Mouse (Mus musculus): Measurements from ENCODE around the gene Sh3pxd2b. TPM values are rescaled to one million over a fixed set of nuclear protein-coding genes. Genes with fewer than 3 reads are reported as not detected.
A peak's percentile ranks its signal among the peaks of the same experiment; 100 is the strongest.

Gene Sh3pxd2b
- polyA plus RNA-seq, 1 experiment from 2014 or later = 21.8 TPM

GRCm38 (mm10) chr11:32345504-32346297, 1.9 kb upstream of the Sh3pxd2b start:
- Histone ChIP-seq H3K4me2 (no peak overlapping the region), H3K9ac (no peak overlapping the region), H3K27me3 (no peaks in the 10 kb centered on the region), H3K4me1 (peaks cover 65% of the 10 kb centered on the region), H3K4me3 (replicated peaks) (no peak overlapping the region), H3K9me3 (replicated peaks) (no peaks in the 10 kb centered on the region), H3K36me3 (peaks cover 5% of the 10 kb centered on the region; the same call in 1 of the 2 replicates), H3K27ac (peak overlapping the region; percentile 42; the same call in 1 of the 2 replicates)
- 57% methylated on average over 6 of the region's 6 CpGs for WGBS
- no peak for ATAC-seq (replicated peaks; ENCODE audit: low FRiP score)

GRCm38 (mm10) chr11:32347264-32347606, 385 bp upstream of the Sh3pxd2b start:
- WGBS = 2% methylated on average over 10 of the region's 10 CpGs
- H3K9ac ChIP-seq = peak overlapping the region; percentile 93
- peaks cover 19% of the 10 kb centered on the region for H3K36me3 ChIP-seq
- H3K4me1 ChIP-seq = peaks cover 50% of the 10 kb centered on the region
- peak overlapping the region; percentile 86 for H3K4me3 ChIP-seq (replicated peaks)
- H3K27me3 ChIP-seq = no peaks in the 10 kb centered on the region
- H3K9me3 ChIP-seq (replicated peaks) = no peaks in the 10 kb centered on the region
- peak overlapping the region; percentile 82 for H3K27ac ChIP-seq
- peak overlapping the region; percentile 87 for H3K4me2 ChIP-seq
- peak; percentile 26; the same call in 1 of the 2 replicates for ATAC-seq (replicated peaks; ENCODE audit: low FRiP score)

DNA sequence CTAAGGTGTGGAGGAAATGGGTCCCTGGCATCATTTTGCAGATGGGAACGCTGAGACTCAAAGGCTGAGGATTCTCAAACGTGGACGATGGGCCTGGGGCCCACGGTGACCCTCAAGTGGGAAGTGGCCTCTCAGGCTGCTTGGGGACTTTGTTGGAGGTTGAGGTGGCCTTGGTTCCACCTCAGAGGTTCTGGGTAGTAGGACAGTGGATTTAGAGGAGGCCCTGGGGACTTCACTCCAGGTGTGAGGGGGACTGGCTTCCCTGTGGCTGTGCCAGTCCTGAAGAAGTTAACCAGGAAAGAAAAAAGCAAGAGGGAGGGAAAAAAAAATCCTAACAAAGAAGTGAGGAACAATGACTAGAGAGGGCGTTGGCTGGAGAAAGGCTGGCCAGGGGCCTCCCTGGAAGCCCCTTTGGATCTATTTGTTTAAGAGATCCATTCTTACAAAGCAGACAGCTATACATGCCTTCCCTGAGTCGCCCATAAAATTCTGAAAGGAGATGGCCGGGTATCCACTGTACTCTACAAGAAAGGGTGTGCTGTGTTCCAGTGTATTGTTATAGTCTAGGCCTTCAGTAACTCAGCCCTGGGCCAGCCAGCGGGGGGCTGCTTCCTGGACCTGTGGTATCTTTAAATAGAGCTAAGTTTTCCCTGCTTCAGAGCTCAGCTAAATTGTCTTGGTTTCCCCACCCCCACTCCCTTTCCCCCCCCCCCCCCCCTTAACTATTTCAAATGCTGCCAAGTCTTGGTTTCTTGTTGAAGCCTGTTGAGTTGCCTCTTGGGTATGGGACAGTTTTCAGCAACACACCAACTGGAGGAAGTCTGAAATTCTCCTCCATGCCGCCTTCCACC, 1.0 kb downstream of the Sh3pxd2b start:
- peak; percentile 34; the same call in 1 of the 2 replicates for ATAC-seq (replicated peaks; ENCODE audit: low FRiP score)
- Histone ChIP-seq H3K27me3 (no peaks in the 10 kb centered on the region), H3K4me3 (replicated peaks) (peak overlapping the region; percentile 86)

DNA sequence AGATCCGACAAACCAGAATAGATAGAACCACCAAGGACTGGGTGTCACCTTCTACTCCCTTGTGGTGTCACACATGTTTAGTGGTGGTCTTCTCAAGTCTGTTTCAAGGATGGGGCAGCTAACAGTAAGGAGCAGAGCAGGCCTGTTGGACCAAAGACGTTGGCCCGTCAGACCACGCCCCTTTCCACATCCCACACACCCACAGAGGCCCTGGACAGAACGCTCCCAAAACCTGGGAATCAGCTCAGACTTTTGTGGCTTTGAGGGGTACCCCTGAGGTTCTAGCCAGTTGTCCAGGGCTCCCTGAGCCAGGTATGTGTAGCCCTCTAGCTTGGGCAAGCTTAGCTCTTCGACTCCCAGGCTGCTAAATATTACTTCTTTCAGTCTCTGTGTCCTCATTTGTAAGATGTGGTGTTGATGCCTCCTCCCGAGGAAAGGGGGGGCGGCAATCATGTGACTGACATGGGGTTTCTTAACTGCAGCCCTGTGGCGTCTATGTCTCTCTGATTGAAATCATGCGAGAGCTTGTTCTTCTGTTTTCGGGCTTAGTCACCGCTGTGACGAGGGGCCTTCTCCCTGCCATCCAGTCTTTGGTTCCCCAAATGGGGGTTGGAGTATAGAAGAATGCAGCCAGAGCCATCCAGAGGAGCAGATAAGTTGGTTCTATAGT, 1.8 kb downstream of the Sh3pxd2b start:
- Histone ChIP-seq H3K4me2 (peak overlapping the region; percentile 87), H3K27ac (0 out of 2 replicates have a peak overlapping the region, but pooled peaks have one; percentile 28), H3K4me1 (peaks cover 48% of the 10 kb centered on the region), H3K9me3 (replicated peaks) (no peaks in the 10 kb centered on the region), H3K27me3 (no peaks in the 10 kb centered on the region), H3K9ac (no peak overlapping the region), H3K36me3 (peaks cover 28% of the 10 kb centered on the region), H3K4me3 (replicated peaks) (peak overlapping the region; percentile 86)
- WGBS = 61% methylated on average over 13 of the region's 13 CpGs
- no peak for ATAC-seq (replicated peaks; ENCODE audit: low FRiP score)

More for the DNA sequence above, 1.0 kb downstream of the Sh3pxd2b start:
- H3K36me3 ChIP-seq = peaks cover 24% of the 10 kb centered on the region
- peak overlapping the region; percentile 87 for H3K4me2 ChIP-seq
- H3K9ac ChIP-seq = peak overlapping the region; percentile 93
- H3K27ac ChIP-seq = peak overlapping the region; percentile 82
- H3K4me1 ChIP-seq = peaks cover 48% of the 10 kb centered on the region
- no peaks in the 10 kb centered on the region for H3K9me3 ChIP-seq (replicated peaks)
- WGBS = 22% methylated on average over 9 of the region's 9 CpGs

- no peak overlapping the region for H3K27ac ChIP-seq
- H3K27me3 ChIP-seq = no peaks in the 10 kb centered on the region
- H3K9ac ChIP-seq = no peak overlapping the region
- H3K36me3 ChIP-seq = peaks cover 35% of the 10 kb centered on the region
- 84% methylated on average over 6 of the region's 6 CpGs for WGBS
- H3K4me1 ChIP-seq = peaks cover 46% of the 10 kb centered on the region
- H3K4me2 ChIP-seq = no peak overlapping the region
- no peak for ATAC-seq (replicated peaks; ENCODE audit: low FRiP score)
- no peak overlapping the region for H3K4me3 ChIP-seq (replicated peaks)
- H3K9me3 ChIP-seq (replicated peaks) = no peaks in the 10 kb centered on the region
Measured at GRCm38 (mm10) chr11:32352946-32353345, 5.3 kb downstream of the Sh3pxd2b start.

- no peaks in the 10 kb centered on the region for H3K9me3 ChIP-seq (replicated peaks)
- H3K27me3 ChIP-seq = no peaks in the 10 kb centered on the region
- no peak overlapping the region for H3K9ac ChIP-seq
- peaks cover 29% of the 10 kb centered on the region for H3K4me1 ChIP-seq
- H3K4me3 ChIP-seq (replicated peaks) = no peak overlapping the region
- H3K27ac ChIP-seq = no peak overlapping the region
- ATAC-seq (replicated peaks; ENCODE audit: low FRiP score) = no peak
- WGBS = 86% methylated on average over 1 of the region's 1 CpGs
- H3K4me2 ChIP-seq = no peak overlapping the region
- peaks cover 37% of the 10 kb centered on the region for H3K36me3 ChIP-seq
Measured at GRCm38 (mm10) chr11:32355377-32355776, 7.8 kb downstream of the Sh3pxd2b start.

DNA sequence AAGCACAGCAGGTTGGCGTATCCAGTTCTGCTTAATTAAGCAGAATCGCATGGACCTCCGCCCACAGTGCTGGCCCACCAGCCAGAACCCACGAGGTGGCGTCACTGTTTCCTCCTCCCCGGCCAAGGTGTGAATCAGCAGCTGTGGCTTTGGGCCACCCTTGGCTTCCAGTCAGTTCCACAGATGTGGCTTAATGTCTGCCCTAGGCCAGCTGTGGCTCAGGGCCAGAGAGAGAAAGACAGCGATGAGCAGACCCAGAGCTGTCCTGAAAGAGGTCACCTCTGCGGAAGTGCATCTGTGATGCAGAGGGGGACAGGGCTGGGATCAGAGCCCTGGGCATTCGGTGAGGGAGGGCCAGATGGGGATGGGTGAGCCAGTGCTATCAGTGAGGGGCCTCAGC, 10.1 kb downstream of the Sh3pxd2b start:
- peaks cover 19% of the 10 kb centered on the region; the same call in 1 of the 2 replicates for H3K36me3 ChIP-seq
- no peak overlapping the region for H3K4me2 ChIP-seq
- H3K27me3 ChIP-seq = no peaks in the 10 kb centered on the region
- peaks cover 32% of the 10 kb centered on the region for H3K4me1 ChIP-seq
- H3K9ac ChIP-seq = no peak overlapping the region
- H3K27ac ChIP-seq = no peak overlapping the region
- 40% methylated on average over 9 of the region's 9 CpGs for WGBS
- no peaks in the 10 kb centered on the region for H3K9me3 ChIP-seq (replicated peaks)
- no peak for ATAC-seq (replicated peaks; ENCODE audit: low FRiP score)
- H3K4me3 ChIP-seq (replicated peaks) = no peak overlapping the region

GRCm38 (mm10) chr11:32358399-32358798, 10.8 kb downstream of the Sh3pxd2b start:
- Histone ChIP-seq H3K4me1 (peaks cover 39% of the 10 kb centered on the region), H3K27ac (no peak overlapping the region), H3K9ac (no peak overlapping the region), H3K27me3 (no peaks in the 10 kb centered on the region), H3K36me3 (peaks cover 19% of the 10 kb centered on the region; the same call in 1 of the 2 replicates), H3K4me2 (no peak overlapping the region), H3K4me3 (replicated peaks) (no peak overlapping the region), H3K9me3 (replicated peaks) (no peaks in the 10 kb centered on the region)
- no peak for ATAC-seq (replicated peaks; ENCODE audit: low FRiP score)
- WGBS = 75% methylated on average over 6 of the region's 6 CpGs

DNA sequence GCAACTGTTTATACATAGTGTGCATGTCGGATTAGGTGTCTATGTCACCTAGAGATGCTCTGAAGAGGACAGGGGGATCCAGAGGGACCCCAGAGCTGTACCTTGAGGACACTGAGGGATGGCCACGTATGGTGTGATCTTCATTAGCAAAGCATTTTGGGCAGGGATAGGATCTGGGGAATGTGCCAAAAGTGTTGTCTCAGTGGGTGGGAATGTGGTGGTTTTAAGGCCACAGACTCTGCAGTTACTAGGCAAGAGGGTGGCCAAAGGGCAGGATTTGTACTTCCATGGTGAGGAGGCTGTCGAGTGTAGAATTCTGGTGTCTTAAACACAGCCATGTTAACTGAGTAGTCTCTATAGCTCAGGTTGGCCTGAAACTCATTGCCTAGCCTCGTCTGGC, 11.9 kb downstream of the Sh3pxd2b start:
- WGBS = 90% methylated on average over 4 of the region's 4 CpGs
- 0 out of 2 replicates have a peak, but pooled peaks cover 12% of the 10 kb centered on the region for H3K36me3 ChIP-seq
- no peak for ATAC-seq (replicated peaks; ENCODE audit: low FRiP score)
- no peak overlapping the region for H3K9ac ChIP-seq
- no peak overlapping the region for H3K4me3 ChIP-seq (replicated peaks)
- H3K4me2 ChIP-seq = no peak overlapping the region
- H3K27me3 ChIP-seq = no peaks in the 10 kb centered on the region
- H3K9me3 ChIP-seq (replicated peaks) = no peaks in the 10 kb centered on the region
- peaks cover 51% of the 10 kb centered on the region for H3K4me1 ChIP-seq
- H3K27ac ChIP-seq = no peak overlapping the region

GRCm38 (mm10) chr11:32361774-32362173, 14.2 kb downstream of the Sh3pxd2b start:
- Histone ChIP-seq H3K9ac (no peak overlapping the region), H3K27me3 (no peaks in the 10 kb centered on the region), H3K4me3 (replicated peaks) (no peak overlapping the region), H3K4me1 (peaks cover 43% of the 10 kb centered on the region), H3K36me3 (0 out of 2 replicates have a peak, but pooled peaks cover 6% of the 10 kb centered on the region), H3K4me2 (no peak overlapping the region), H3K27ac (no peak overlapping the region), H3K9me3 (replicated peaks) (no peaks in the 10 kb centered on the region)
- 85% methylated on average over 9 of the region's 9 CpGs for WGBS
- ATAC-seq (replicated peaks; ENCODE audit: low FRiP score) = no peak

DNA sequence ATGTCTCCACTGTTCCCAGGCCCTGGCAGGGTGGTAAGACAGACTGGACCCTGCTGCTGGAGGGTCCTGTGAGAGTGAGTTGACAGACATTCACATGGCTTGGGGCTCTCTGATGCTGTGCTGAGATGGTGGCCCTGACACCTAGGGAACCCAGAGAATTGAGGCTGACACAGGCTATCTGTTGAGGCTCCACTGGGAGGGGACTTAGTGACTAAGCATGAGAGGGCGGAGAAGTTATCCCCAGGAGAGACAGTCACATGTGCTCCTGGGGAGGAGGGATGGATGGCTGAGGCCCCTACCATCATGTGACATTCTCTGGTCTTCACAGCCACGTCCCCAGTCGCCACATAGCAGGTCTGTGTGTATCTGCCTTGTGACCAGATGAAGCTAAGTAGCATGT, 15.6 kb downstream of the Sh3pxd2b start:
- H3K36me3 ChIP-seq = 0 out of 2 replicates have a peak, but pooled peaks cover 6% of the 10 kb centered on the region
- 71% methylated on average over 3 of the region's 3 CpGs for WGBS
- H3K4me2 ChIP-seq = no peak overlapping the region
- no peaks in the 10 kb centered on the region for H3K27me3 ChIP-seq
- H3K4me3 ChIP-seq (replicated peaks) = no peak overlapping the region
- no peaks in the 10 kb centered on the region for H3K9me3 ChIP-seq (replicated peaks)
- ATAC-seq (replicated peaks; ENCODE audit: low FRiP score) = peak; percentile 10; the same call in 1 of the 2 replicates
- 0 out of 2 replicates have a peak overlapping the region, but pooled peaks have one; percentile 32 for H3K27ac ChIP-seq
- H3K9ac ChIP-seq = no peak overlapping the region
- H3K4me1 ChIP-seq = peaks cover 33% of the 10 kb centered on the region
